Mouse (Mus musculus): ENCODE measurements around the gene Slc16a3. TPM values are rescaled to one million over a fixed set of nuclear protein-coding genes. Genes with fewer than 3 reads are reported as not detected.

Slc16a3 gene
- polyA plus RNA-seq (2015; fragmentation: Nextera tagmentation; extraction: Ambion mirVana) = 71.4 and 81.7 TPM in 2 replicates

DNA sequence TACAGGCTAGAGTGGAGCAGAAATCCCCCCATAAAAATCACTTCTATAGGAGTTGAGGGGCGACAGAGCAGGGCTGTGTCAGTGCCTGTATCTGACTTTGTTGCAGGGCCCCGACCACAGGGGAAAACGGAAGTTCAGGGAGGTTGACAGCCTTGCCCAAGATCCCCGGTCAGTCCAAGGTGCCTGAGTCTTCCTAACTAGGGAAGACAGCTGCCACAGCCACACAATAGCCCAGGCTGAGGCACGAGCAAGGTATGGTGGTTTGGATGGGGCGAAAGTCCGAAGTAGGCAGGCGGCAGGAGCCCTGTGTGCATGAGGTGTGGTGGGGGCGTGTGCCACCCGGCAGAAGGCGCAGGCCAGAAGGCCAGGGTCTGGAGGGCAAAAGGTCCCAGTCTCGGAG, at the start of gene Slc16a3:
TSS of gene Slc16a3 (plus strand) at position 153 of the 400 bp plus-strand sequence.
- H3K36me3 ChIP-seq = no peaks in the 10 kb centered on the region
- peak within 1 kb of the TSS; percentile 87 for H3K27ac ChIP-seq
- peaks cover 57% of the 10 kb centered on the region for H3K4me1 ChIP-seq (replicated peaks)
- WGBS (ENCODE audit: insufficient replicate concordance) = 6% methylated on average over 12 of the region's 12 CpGs
- peak within 1 kb of the TSS; percentile 81 for H3K9ac ChIP-seq
- H3K9me3 ChIP-seq (replicated peaks) = no peaks in the 10 kb centered on the region
- peaks cover 38% of the 10 kb centered on the region for H3K27me3 ChIP-seq
- no peak for ATAC-seq (ENCODE audit: low read depth)
- DNase-seq = no peak
- peak within 1 kb of the TSS; percentile 69 for H3K4me3 ChIP-seq (replicated peaks)
- peak within 1 kb of the TSS; percentile 91 for H3K4me2 ChIP-seq

DNA sequence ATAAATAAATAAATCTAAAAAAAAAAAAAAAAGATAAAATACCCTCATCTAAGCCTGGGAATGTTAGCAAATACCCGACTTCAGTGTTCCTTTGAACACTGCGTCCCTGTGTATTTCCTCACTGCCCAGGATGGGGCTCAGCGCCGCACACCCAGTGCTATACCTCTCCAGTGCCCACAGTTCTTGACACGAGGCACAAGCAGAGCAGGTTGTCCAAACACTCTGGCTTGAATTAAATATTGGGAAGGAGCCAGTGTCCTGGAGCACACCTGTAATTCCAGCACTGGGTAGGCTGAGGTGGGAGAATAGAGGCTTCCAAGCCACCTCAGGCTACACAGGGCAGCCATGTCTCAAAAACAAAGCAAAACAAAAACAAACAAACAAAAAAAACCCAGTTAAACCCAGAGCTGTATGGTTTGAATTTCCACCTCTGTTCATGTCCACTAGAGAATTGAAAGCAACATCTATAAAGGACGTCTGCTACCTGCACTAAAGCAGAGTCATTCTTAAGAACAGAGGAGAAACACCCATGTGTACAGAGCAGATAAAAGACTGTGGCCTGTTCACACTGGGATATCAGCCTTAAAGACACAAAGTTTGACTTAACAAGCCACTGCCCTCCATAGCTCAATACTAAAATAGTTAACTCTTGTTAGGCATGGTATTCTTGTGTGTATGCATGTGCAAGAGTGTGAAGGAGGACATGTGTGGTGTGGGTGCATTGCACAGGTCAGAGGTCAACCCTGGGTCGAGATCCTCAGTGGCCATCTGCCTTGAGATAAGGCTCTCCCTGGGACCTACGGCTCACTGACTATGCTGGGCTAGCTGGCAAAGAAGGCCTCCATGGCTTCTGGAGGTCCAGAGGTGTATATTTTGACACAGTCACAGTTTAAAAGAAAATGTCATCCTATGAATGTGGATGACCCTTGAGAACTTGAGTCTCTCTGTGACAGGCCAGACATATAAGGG, 47.7 kb upstream of the Slc16a3 start:
- Histone ChIP-seq H3K27me3 (no peaks in the 10 kb centered on the region), H3K9me3 (replicated peaks) (no peaks in the 10 kb centered on the region), H3K27ac (peak overlapping the region; percentile 94), H3K4me1 (replicated peaks) (peaks cover 78% of the 10 kb centered on the region), H3K4me3 (replicated peaks) (0 out of 2 replicates have a peak overlapping the region, but pooled peaks have one; percentile 5), H3K9ac (peak overlapping the region; percentile 63), H3K4me2 (peak overlapping the region; percentile 64), H3K36me3 (peaks cover 3% of the 10 kb centered on the region; the same call in 1 of the 2 replicates)
- DNase-seq = peak; percentile 60
- 52% methylated on average over 8 of the region's 8 CpGs for WGBS (ENCODE audit: insufficient replicate concordance)
- peak; percentile 89 for ATAC-seq (ENCODE audit: low read depth)

DNA sequence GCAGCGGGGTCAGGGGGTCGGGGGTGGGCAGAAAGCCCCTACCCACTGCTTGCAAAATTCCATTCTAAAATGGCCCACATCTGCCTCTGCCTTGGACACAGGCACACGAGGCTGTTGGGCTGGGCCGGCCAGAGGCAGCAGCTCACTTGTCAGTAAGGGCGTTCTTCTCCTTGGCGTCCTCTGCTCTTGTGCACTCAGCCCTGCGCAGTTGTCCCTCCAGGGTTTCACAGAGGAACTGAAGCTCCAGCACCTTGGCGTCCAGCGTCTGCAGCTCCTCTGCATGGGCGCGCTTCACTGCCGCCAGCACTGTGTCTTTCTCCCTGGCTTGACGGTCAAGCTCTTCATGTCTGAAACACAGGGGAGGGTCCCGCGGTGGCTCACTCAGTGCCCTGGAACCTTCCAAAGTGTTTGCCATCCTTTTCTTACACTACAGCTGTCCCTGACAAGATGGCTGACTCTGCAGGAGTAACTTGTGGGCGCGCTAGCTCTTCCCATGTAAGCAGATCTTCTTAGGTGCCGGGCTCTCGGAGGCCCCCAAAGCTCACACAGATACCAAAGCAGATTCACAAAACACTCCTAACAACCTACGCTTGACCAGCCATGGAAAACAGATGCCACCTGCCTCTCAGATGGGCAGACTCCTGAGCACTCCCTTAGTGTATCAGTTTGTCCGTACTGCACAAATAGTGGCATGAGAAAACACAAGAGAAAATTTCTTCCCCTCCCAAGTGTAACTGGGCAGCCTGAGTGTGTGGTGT, 46.4 kb upstream of the Slc16a3 start:
- no peak for DNase-seq
- Histone ChIP-seq H3K4me1 (replicated peaks) (peaks cover 68% of the 10 kb centered on the region), H3K4me2 (peak overlapping the region; percentile 23), H3K27ac (peak overlapping the region; percentile 94), H3K9ac (peak overlapping the region; percentile 24; the same call in 1 of the 2 replicates), H3K36me3 (no peaks in the 10 kb centered on the region; the same call in 1 of the 2 replicates), H3K9me3 (replicated peaks) (no peaks in the 10 kb centered on the region), H3K4me3 (replicated peaks) (no peak overlapping the region), H3K27me3 (no peaks in the 10 kb centered on the region)
- WGBS (ENCODE audit: insufficient replicate concordance) = 79% methylated on average over 21 of the region's 21 CpGs
- ATAC-seq (ENCODE audit: low read depth) = no peak

DNA sequence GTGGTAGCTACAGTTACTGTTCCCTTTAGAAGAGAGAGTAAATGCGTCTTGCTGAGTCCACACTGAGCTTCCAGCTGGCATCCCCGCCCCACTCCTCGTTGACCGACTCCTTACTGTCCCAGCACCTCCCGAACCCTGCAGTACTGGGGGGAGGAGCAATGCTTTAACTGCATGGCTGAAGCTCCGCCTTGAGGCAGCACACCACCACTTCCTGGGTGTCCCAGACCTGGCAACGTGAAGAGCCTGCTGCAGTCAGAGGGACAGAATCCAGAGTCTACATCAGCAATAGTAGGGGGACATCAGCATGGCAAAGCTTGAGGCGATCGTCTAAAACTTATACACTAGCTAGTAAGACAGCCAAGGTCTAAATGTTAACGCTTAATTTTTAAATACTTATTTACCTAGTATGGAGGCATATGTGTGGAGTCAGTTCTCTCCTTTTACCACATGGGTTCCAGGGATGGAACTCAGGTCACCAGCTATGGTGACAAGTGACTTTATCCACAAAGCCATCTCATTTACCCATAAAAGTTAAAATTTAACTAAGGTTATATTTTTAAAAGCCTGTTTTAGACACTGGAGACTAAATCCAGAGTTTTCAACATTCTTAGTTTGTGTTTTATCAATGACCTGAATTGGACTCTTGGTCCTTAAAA, 45.7 kb upstream of the Slc16a3 start:
- Histone ChIP-seq H3K4me1 (replicated peaks) (peaks cover 65% of the 10 kb centered on the region), H3K9ac (peak overlapping the region; percentile 24; the same call in 1 of the 2 replicates)
- ATAC-seq (ENCODE audit: low read depth) = peak; percentile 64

DNA sequence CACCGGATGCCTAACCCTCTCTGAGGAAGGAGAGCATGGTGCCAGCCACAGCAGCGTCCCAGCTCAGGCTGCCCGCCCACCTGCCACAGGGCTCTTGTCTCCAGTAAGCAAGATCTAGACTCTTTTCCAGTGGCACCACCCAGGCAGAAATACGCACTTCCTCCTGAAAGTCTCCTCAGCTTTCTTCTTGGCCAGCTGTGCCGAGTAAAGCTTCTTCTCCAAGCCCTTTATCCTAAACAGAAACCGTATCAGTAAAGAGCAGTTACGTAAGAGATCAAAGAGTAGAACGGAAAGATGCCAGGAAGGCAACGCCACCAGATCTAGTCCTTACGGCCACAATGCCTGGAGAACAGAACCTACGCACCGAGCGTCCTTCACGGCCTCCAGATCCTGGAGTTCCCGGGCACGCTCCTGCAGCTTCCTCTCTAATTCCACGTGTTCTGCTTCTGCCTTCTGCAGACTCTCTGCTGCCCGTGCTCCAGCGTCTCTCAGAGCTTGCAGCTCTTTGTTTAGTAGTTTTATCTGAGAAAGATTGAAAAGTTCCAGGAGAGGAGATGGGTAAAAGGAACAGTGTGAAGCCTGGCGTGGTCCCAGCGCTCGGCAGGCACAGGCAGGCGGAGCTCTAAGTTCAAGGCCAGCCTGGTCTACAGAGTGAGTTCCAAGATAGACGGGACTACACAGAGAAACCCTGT, 45.0 kb upstream of the Slc16a3 start:
- Histone ChIP-seq H3K36me3 (no peaks in the 10 kb centered on the region; the same call in 1 of the 2 replicates), H3K27me3 (no peaks in the 10 kb centered on the region), H3K27ac (peak overlapping the region; percentile 94), H3K4me2 (peak overlapping the region; percentile 38), H3K9ac (no peak overlapping the region), H3K4me3 (replicated peaks) (no peak overlapping the region), H3K9me3 (replicated peaks) (no peaks in the 10 kb centered on the region), H3K4me1 (replicated peaks) (peaks cover 58% of the 10 kb centered on the region)
- no peak for ATAC-seq (ENCODE audit: low read depth)
- no peak for DNase-seq
- WGBS (ENCODE audit: insufficient replicate concordance) = 73% methylated on average over 24 of the region's 24 CpGs

More for the DNA sequence above, 45.7 kb upstream of the Slc16a3 start:
- peak; percentile 63 for DNase-seq
- no peaks in the 10 kb centered on the region for H3K27me3 ChIP-seq
- no peaks in the 10 kb centered on the region; the same call in 1 of the 2 replicates for H3K36me3 ChIP-seq
- peak overlapping the region; percentile 94 for H3K27ac ChIP-seq
- H3K4me3 ChIP-seq (replicated peaks) = no peak overlapping the region
- peak overlapping the region; percentile 38 for H3K4me2 ChIP-seq
- H3K9me3 ChIP-seq (replicated peaks) = no peaks in the 10 kb centered on the region
- WGBS (ENCODE audit: insufficient replicate concordance) = 41% methylated on average over 10 of the region's 10 CpGs

DNA sequence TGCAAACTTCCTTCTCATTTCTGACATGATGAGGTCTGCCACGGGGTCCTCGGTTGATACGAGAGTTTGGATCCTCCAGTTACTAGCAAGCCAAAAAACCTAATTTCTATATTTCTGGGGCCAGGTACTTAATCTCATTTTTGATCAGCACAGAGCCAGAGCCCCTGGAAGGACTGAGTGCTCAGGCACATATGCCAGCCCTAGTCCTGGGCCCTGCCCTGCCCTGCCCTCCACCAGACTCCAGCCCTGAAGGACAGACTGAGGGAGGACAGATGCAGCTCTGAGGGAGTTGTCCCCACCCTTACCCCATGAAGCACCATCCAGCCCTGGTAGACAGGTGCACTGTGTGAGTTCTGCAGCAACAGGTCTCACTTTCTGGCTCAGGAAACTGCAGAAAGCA, 43.7 kb upstream of the Slc16a3 start:
- no peaks in the 10 kb centered on the region for H3K9me3 ChIP-seq (replicated peaks)
- peaks cover 46% of the 10 kb centered on the region for H3K4me1 ChIP-seq (replicated peaks)
- 88% methylated on average over 3 of the region's 3 CpGs for WGBS (ENCODE audit: insufficient replicate concordance)
- H3K27me3 ChIP-seq = no peaks in the 10 kb centered on the region
- no peaks in the 10 kb centered on the region; the same call in 1 of the 2 replicates for H3K36me3 ChIP-seq
- ATAC-seq (ENCODE audit: low read depth) (no peak), DNase-seq (no peak)
- no peak overlapping the region for H3K9ac ChIP-seq
- no peak overlapping the region for H3K4me3 ChIP-seq (replicated peaks)
- peak overlapping the region; percentile 34; the same call in 1 of the 2 replicates for H3K27ac ChIP-seq
- H3K4me2 ChIP-seq = no peak overlapping the region

DNA sequence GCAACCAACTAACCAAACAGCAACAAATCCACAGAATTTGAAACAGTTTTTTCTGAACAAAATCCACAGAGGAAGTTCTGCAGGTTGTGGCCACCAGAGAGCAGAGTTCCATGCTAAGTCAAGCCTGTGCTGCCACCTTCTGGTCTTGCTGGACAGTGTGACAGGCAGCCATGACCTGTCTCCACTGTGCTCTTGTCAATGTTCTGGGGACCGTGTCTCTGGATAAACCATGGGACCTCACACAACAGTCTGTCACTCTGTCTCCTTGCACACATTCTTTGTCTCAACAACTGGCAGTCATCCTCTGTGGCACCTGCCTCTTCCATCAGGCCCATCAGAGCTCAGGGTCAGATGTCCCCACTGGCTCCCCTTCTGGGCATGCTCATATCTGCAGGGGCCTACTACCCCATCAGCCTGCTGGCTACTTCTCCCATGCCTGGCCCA, 42.8 kb upstream of the Slc16a3 start:
- H3K4me3 ChIP-seq (replicated peaks) = no peak overlapping the region
- no peak overlapping the region for H3K9ac ChIP-seq
- H3K36me3 ChIP-seq = no peaks in the 10 kb centered on the region; the same call in 1 of the 2 replicates
- H3K4me1 ChIP-seq (replicated peaks) = peaks cover 42% of the 10 kb centered on the region
- H3K27ac ChIP-seq = no peak overlapping the region
- DNase-seq (peak; percentile 71), ATAC-seq (ENCODE audit: low read depth) (peak; percentile 50; the same call in 1 of the 2 replicates)
- WGBS (ENCODE audit: insufficient replicate concordance) = 17% methylated on average over 1 of the region's 1 CpGs
- H3K27me3 ChIP-seq = no peaks in the 10 kb centered on the region
- no peak overlapping the region for H3K4me2 ChIP-seq
- no peaks in the 10 kb centered on the region for H3K9me3 ChIP-seq (replicated peaks)

DNA sequence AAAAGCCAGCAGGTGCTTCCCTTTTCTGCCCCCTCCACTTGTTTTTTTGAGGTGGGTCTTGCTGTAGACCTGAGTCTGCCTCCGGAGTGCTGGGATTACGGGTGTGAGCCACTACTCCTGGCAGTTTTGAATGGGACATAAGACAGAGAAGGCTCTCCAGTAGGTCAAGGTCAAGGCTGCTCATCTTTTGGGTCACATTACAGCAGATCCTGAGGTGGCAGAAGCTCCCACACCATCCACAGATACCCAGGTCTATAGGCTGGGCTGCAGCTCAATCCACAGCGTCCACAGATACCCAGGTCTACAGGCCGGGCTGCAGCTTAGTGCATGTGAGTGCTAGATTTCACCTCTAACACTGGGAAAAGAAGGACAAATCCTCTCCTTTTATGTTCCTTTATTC, 34.5 kb upstream of the Slc16a3 start:
- no peak overlapping the region for H3K9ac ChIP-seq
- H3K27me3 ChIP-seq = no peaks in the 10 kb centered on the region
- no peak overlapping the region for H3K4me3 ChIP-seq (replicated peaks)
- H3K36me3 ChIP-seq = peaks cover 20% of the 10 kb centered on the region
- no peak for DNase-seq
- no peak overlapping the region for H3K27ac ChIP-seq
- 84% methylated on average over 4 of the region's 4 CpGs for WGBS (ENCODE audit: insufficient replicate concordance)
- no peak for ATAC-seq (ENCODE audit: low read depth)
- no peak overlapping the region for H3K4me2 ChIP-seq
- H3K4me1 ChIP-seq (replicated peaks) = no peaks in the 10 kb centered on the region
- no peaks in the 10 kb centered on the region for H3K9me3 ChIP-seq (replicated peaks)

DNA sequence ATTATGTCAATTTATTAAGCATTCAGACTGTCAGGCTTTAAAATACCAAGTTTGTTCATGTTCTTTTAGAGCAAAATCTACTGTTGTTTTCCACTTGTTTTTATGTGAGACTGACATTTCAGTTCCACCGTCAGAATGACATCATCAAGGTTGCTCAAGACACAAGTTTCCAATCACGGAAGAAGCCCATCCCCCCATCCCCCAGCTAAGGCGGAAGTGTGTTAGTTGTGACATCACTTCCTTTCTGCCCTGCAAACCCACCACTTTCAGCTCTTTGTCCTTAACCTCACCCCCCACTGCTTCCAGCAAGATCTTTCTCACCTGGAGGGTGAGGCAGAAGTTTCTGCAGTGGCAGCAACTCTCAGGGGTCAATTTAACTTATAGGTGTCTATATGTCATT, 31.8 kb upstream of the Slc16a3 start:
- Histone ChIP-seq H3K4me3 (replicated peaks) (no peak overlapping the region), H3K4me2 (no peak overlapping the region), H3K9me3 (replicated peaks) (no peaks in the 10 kb centered on the region), H3K36me3 (peaks cover 40% of the 10 kb centered on the region), H3K27ac (no peak overlapping the region), H3K27me3 (no peaks in the 10 kb centered on the region), H3K9ac (no peak overlapping the region), H3K4me1 (replicated peaks) (no peaks in the 10 kb centered on the region)
- 39% methylated on average over 3 of the region's 3 CpGs for WGBS (ENCODE audit: insufficient replicate concordance)
- ATAC-seq (ENCODE audit: low read depth) = no peak
- DNase-seq = no peak

DNA sequence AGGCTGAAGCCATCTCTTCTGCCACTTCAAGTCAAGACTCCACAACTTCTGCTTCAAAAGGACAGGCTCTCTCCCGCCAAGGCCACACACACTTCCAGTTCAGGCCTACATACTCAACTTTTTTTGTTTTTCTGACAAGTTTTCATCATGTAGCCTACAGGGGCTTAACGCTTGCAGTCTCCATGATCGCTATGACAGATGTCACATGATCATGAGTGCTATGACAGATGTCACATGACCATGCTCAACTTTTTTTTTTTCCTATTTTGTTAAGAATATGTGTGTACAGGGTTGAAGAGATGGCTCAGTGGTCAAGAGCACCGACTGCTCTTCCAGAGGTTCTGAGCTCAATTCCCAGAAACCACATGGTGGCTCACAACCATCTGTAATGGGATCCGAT, 30.5 kb upstream of the Slc16a3 start:
- WGBS (ENCODE audit: insufficient replicate concordance) = 87% methylated on average over 5 of the region's 5 CpGs
- Histone ChIP-seq H3K4me3 (replicated peaks) (no peak overlapping the region), H3K27ac (no peak overlapping the region), H3K9me3 (replicated peaks) (no peaks in the 10 kb centered on the region), H3K36me3 (peaks cover 42% of the 10 kb centered on the region), H3K27me3 (no peaks in the 10 kb centered on the region), H3K4me2 (no peak overlapping the region), H3K4me1 (replicated peaks) (peaks cover 4% of the 10 kb centered on the region), H3K9ac (no peak overlapping the region)
- no peak for ATAC-seq (ENCODE audit: low read depth)
- no peak for DNase-seq
